Mouse (Mus musculus): ENCODE results near the gene Scube1. TPM values are rescaled to one million over a fixed set of nuclear protein-coding genes. Genes with fewer than 3 reads are reported as not detected.
A peak's percentile ranks its signal among the peaks of the same experiment; 100 is the strongest.

The Scube1 gene
- total and polyA plus RNA-seq, 2 experiments from 2014 or later = 9.7 to 28.1 TPM

GRCm38 (mm10) chr15:83563857-83564651, 160.8 kb downstream of the Scube1 start:
- Histone ChIP-seq H3K4me2 (ENCODE audit: low read depth) (peak overlapping the region; percentile 58), H3K4me1 (ENCODE audit: insufficient read depth) (peaks cover 11% of the 10 kb centered on the region), H3K9me3 (ENCODE audit: low read length) (no peaks in the 10 kb centered on the region), H3K27me3 (ENCODE audit: insufficient read depth, low read length) (peaks cover 7% of the 10 kb centered on the region; the same call in 1 of the 2 replicates), H3K4me3 (ENCODE audit: low read depth, low read length) (peak overlapping the region; percentile 25), H3K27ac (ENCODE audit: low read depth, low read length) (no peak overlapping the region), H3K36me3 (ENCODE audit: insufficient read depth) (no peaks in the 10 kb centered on the region), H3K9ac (peak overlapping the region; percentile 33)
- 3% methylated on average over 27 of the region's 27 CpGs for WGBS
- ATAC-seq (0 out of 2 replicates have a peak, but pooled peaks have one; percentile 25), DNase-seq (peak; percentile 17)
- no peak for TF ChIP-seq CTCF (IDR thresholded peaks at IDR 0.05; ENCODE audit: low read depth)

DNA sequence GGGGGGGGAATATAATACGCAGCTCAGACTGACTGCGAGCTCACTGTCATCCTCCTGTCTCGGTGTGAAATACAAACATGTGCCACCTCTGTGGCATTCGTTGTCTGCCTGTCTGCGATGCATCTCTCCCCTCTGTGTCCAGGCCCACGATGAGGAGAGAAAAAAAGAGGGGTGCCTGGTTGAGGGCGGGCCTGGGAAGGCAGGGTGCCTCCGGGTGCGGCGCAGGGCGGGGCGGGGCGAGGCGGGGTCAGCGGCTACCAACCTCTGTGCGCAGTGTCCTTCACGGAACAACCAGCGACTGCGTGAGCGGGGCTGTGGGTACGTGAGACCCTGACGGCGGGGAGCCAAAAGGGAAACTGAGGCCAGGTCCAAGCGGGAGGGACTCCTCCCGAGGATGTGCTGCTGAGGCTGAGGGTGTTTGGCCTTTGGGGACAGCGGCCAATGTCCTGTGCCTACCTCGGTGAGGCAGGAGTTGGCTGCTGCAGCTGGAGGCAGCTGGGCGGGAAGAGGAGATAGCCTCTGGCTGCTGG, 161.4 kb downstream of the Scube1 start, which contains the start of the genes Tspo and Mcat:
Gene Tspo (plus strand): TSS at position 266 of the 530 bp plus-strand sequence.
Gene Mcat (minus strand): TSS at position 461 of the 530 bp plus-strand sequence.
- Histone ChIP-seq H3K27ac (ENCODE audit: low read depth, low read length) (no peak within 1 kb of the TSS), H3K9me3 (ENCODE audit: low read length) (no peaks in the 10 kb centered on the region), H3K4me2 (ENCODE audit: low read depth) (peak within 1 kb of the TSS; percentile 58), H3K4me1 (ENCODE audit: insufficient read depth) (peaks cover 11% of the 10 kb centered on the region), H3K27me3 (ENCODE audit: insufficient read depth, low read length) (peaks cover 7% of the 10 kb centered on the region; the same call in 1 of the 2 replicates), H3K36me3 (ENCODE audit: insufficient read depth) (no peaks in the 10 kb centered on the region), H3K4me3 (ENCODE audit: low read depth, low read length) (peak within 1 kb of the TSS; percentile 25), H3K9ac (peak within 1 kb of the TSS; percentile 33)
- WGBS = 3% methylated on average over 28 of the region's 28 CpGs
- no peak for TF ChIP-seq CTCF (IDR thresholded peaks at IDR 0.05; ENCODE audit: low read depth)
- no peak; the same call in 1 of the 2 replicates for ATAC-seq
- no peak for DNase-seq

DNA sequence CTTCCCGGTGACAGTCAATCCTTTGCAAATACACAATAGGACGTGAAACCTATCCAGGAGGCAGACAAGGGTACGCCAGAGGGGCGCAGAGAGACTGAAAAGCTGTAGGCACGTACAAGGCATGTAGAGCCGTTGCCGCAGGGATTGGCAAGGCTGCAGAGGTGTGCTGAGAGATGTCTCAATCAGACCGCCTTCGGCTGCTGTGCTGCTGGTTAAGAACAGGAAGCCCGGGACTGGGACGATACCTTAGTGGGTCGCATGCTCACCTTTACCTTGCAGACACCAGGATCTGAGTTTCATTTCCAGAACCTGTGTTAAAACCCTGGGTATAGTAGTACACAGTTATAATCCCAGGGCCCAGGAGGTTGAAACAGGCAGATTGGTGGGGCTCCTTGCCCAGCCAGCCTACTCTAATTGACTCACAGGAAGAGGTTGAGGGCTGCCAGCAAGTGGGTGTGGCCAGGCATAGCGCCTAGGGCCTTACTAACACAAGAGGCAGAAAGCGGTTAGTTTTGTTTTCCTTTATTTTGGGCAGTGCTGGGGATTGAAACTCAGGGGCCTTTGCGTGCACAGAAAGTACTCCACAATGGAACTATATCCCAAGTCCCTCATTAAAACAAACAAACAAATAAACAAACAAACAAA, 162.1 kb downstream of the Scube1 start:
- Histone ChIP-seq H3K36me3 (ENCODE audit: insufficient read depth) (no peaks in the 10 kb centered on the region), H3K4me2 (ENCODE audit: low read depth) (peak overlapping the region; percentile 58; the same call in 1 of the 2 replicates), H3K9me3 (ENCODE audit: low read length) (no peaks in the 10 kb centered on the region), H3K9ac (no peak overlapping the region), H3K27me3 (ENCODE audit: insufficient read depth, low read length) (peaks cover 7% of the 10 kb centered on the region; the same call in 1 of the 2 replicates), H3K27ac (ENCODE audit: low read depth, low read length) (no peak overlapping the region), H3K4me3 (ENCODE audit: low read depth, low read length) (peak overlapping the region; percentile 25; the same call in 1 of the 2 replicates), H3K4me1 (ENCODE audit: insufficient read depth) (peaks cover 11% of the 10 kb centered on the region)
- DNase-seq = peak; percentile 70
- ATAC-seq = peak; percentile 74
- no peak for TF ChIP-seq CTCF (IDR thresholded peaks at IDR 0.05; ENCODE audit: low read depth)
- WGBS = 22% methylated on average over 15 of the region's 15 CpGs

- DNase-seq = no peak
- WGBS = 57% methylated on average over 5 of the region's 5 CpGs
- no peaks in the 10 kb centered on the region for H3K9me3 ChIP-seq (ENCODE audit: low read length)
- H3K4me1 ChIP-seq (ENCODE audit: insufficient read depth) = peaks cover 11% of the 10 kb centered on the region
- no peak overlapping the region for H3K4me3 ChIP-seq (ENCODE audit: low read depth, low read length)
- ATAC-seq = no peak
- H3K4me2 ChIP-seq (ENCODE audit: low read depth) = no peak overlapping the region
- peaks cover 7% of the 10 kb centered on the region; the same call in 1 of the 2 replicates for H3K27me3 ChIP-seq (ENCODE audit: insufficient read depth, low read length)
- no peak overlapping the region for H3K9ac ChIP-seq
- no peak for TF ChIP-seq CTCF (IDR thresholded peaks at IDR 0.05; ENCODE audit: low read depth)
- no peak overlapping the region for H3K27ac ChIP-seq (ENCODE audit: low read depth, low read length)
- H3K36me3 ChIP-seq (ENCODE audit: insufficient read depth) = no peaks in the 10 kb centered on the region
These were observed 163.8 kb downstream of the Scube1 start for GRCm38 (mm10) chr15:83560941-83561477.

DNA sequence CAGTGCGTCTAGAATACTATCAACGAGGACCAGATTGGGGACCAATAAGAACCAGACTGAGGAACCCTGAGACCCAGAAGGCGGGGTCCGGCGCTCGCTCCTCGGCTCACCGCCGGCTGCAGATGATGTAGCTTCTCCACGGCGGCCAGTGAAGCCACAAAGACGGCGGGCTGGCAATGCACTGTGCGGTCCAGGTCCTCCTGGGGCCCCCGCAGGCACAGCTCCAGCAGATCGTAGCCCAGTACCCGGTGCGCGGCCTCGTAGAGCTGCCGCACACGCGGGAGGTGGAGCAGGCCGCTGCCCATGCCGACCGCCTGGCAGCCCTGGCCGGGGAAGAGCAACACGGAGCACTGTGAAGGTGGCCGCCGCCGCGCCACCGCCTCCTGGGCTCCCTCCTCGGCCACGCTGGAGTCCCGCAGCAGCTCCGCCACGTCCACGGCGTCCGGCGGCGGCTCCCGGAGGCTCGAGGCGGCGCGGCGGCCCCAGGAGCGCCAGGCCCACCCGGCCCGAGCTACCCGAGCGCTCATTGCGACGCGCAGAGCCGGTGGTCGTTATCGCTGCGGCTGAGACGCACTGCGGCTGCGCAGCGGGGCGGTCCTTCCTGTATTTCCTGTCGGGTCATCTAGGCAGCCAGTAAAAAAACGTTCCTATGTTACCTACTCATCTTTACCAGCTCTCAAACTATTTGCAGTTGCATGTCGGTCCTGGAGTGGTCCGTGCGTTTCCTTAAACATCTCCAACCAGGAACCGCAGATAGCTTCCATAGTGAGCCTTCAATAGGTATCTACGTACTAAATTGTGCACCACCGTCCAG, 169.5 kb downstream of the Scube1 start:
- Histone ChIP-seq H3K4me1 (ENCODE audit: insufficient read depth) (peaks cover 6% of the 10 kb centered on the region; the same call in 1 of the 2 replicates), H3K27ac (ENCODE audit: low read depth, low read length) (peak overlapping the region; percentile 95), H3K36me3 (ENCODE audit: insufficient read depth) (peaks cover 17% of the 10 kb centered on the region), H3K9me3 (ENCODE audit: low read length) (no peaks in the 10 kb centered on the region), H3K27me3 (ENCODE audit: insufficient read depth, low read length) (no peaks in the 10 kb centered on the region), H3K4me2 (ENCODE audit: low read depth) (peak overlapping the region; percentile 78), H3K9ac (peak overlapping the region; percentile 91), H3K4me3 (ENCODE audit: low read depth, low read length) (peak overlapping the region; percentile 86)
- DNase-seq (peak; percentile 95), ATAC-seq (peak; percentile 96)
- TF ChIP-seq CTCF (IDR thresholded peaks at IDR 0.05; ENCODE audit: low read depth) = no peak
- under 1% methylated on average over 71 of the region's 74 CpGs for WGBS

Other genes with a start within 250 kb of the Scube1 start
- gene Ttll1, start 214.1 kb downstream of the Scube1 start, total RNA-seq (2014; rRNA removed) = 39.5 and 47.4 TPM in 2 replicates
- gene Ttll1, start 214.1 kb downstream of the Scube1 start, polyA plus RNA-seq (2015; fragmentation: Nextera tagmentation; extraction: Ambion mirVana) = 76.2 and 115 TPM in 2 replicates
- gene Bik, start 198.2 kb downstream of the Scube1 start, total RNA-seq (2014; rRNA removed) = not detected in 2 replicates
- 0.33 and 0.84 TPM in 2 replicates for gene Bik, start 198.2 kb downstream of the Scube1 start, polyA plus RNA-seq (2015; fragmentation: Nextera tagmentation; extraction: Ambion mirVana)
- gene Tspo, start 161.4 kb downstream of the Scube1 start, total RNA-seq (2014; rRNA removed) = 5.7 and 13.6 TPM in 2 replicates
- gene Tspo, start 161.4 kb downstream of the Scube1 start, polyA plus RNA-seq (2015; fragmentation: Nextera tagmentation; extraction: Ambion mirVana) = 15.3 and 18.0 TPM in 2 replicates
- gene Mcat, start 161.2 kb downstream of the Scube1 start, total RNA-seq (2014; rRNA removed) = 50.3 and 53.8 TPM in 2 replicates
- 40.9 and 46.3 TPM in 2 replicates for gene Mcat, start 161.2 kb downstream of the Scube1 start, polyA plus RNA-seq (2015; fragmentation: Nextera tagmentation; extraction: Ambion mirVana)
- 42.9 and 43.3 TPM in 2 replicates for gene Ttll12, start 129.9 kb downstream of the Scube1 start, total RNA-seq (2014; rRNA removed)
- gene Ttll12, start 129.9 kb downstream of the Scube1 start, polyA plus RNA-seq (2015; fragmentation: Nextera tagmentation; extraction: Ambion mirVana) = 34.8 and 38.7 TPM in 2 replicates
- gene Mpped1, start 54.4 kb upstream of the Scube1 start, total RNA-seq (2014; rRNA removed) = 352 and 534 TPM in 2 replicates
- 227 and 361 TPM in 2 replicates for gene Mpped1, start 54.4 kb upstream of the Scube1 start, polyA plus RNA-seq (2015; fragmentation: Nextera tagmentation; extraction: Ambion mirVana)

Measured in forebrain, postnatal 0 days (tissue).